Mouse (Mus musculus): ENCODE measurements around the gene Mlh1. TPM values are rescaled to one million over a fixed set of nuclear protein-coding genes. Genes with fewer than 3 reads are reported as not detected.

Gene Mlh1
- polyA plus RNA-seq, 1 experiment from 2014 or later = 48.6 TPM

DNA sequence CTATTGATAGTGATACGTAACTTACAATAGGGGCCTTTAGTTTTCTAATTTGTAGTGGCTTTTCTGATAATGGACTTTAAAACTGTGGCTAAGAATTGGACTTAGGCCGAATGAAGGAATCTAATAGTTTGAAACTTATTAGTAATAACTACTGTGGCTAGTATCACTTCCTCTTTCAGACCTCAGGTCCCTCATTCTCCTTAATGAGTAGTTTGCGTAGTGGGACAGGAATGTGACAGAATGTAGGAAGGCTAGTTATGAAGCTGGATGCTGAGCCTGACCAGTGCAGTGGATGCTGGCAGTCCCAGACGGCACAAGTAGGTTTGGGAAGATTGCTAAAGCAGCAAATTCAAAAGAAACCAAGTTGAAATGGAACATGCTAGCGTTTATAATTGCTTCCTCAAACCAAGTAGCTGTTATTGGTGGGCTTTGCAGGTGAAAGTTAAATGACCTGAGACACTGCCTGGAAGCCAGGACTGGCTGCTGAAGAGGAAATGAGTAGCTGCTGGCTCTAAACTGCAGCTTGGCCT is 51.0 kb downstream of the Mlh1 start:
- no peak for ATAC-seq (ENCODE audit: insufficient read depth, low FRiP score, low TSS enrichment)
- WGBS = 95% methylated on average over 5 of the region's 5 CpGs

DNA sequence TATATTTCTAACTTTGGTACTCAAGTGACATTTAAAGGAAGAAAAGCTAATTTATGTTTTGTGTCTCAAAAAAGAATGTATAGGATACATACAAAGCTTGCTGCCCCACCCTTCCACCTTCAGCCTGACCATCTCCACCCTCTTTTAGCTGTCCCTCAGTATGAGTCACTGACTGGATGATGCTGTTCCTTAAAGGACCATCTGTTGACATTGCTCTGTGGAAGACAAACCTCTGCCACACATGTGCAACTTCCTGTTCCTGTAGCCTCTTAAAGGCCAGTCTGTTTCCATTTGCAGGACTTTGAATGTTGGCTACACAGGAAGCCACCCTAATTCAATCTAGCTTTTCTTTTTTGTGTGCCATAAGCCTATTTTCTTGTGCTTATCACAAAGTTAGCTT is 55.2 kb downstream of the Mlh1 start:
- H3K9me3 ChIP-seq (ENCODE audit: control insufficient read depth, low read length) = no peaks in the 10 kb centered on the region
- no peaks in the 10 kb centered on the region for H3K36me3 ChIP-seq (ENCODE audit: control insufficient read depth, insufficient read depth, low read length)
- no peak for ATAC-seq (ENCODE audit: insufficient read depth, low FRiP score, low TSS enrichment)

More for the DNA sequence above, 51.0 kb downstream of the Mlh1 start:
- no peak for DNase-seq (ENCODE audit: low spot score)
- H3K9me3 ChIP-seq (ENCODE audit: control insufficient read depth, low read length) = no peaks in the 10 kb centered on the region
- no peaks in the 10 kb centered on the region for H3K36me3 ChIP-seq (ENCODE audit: control insufficient read depth, insufficient read depth, low read length)
- no peak overlapping the region for H3K9ac ChIP-seq (ENCODE audit: low read length)
- no peak overlapping the region for H3K27ac ChIP-seq (ENCODE audit: low read depth, low read length)
- H3K4me1 ChIP-seq (ENCODE audit: control insufficient read depth, insufficient read depth, low read length) = no peaks in the 10 kb centered on the region
- no peak overlapping the region for H3K4me2 ChIP-seq (ENCODE audit: low read depth)
- no peaks in the 10 kb centered on the region for H3K27me3 ChIP-seq (ENCODE audit: control insufficient read depth, insufficient read depth, low read length)
- H3K4me3 ChIP-seq (ENCODE audit: low read depth, low read length) = no peak overlapping the region

DNA sequence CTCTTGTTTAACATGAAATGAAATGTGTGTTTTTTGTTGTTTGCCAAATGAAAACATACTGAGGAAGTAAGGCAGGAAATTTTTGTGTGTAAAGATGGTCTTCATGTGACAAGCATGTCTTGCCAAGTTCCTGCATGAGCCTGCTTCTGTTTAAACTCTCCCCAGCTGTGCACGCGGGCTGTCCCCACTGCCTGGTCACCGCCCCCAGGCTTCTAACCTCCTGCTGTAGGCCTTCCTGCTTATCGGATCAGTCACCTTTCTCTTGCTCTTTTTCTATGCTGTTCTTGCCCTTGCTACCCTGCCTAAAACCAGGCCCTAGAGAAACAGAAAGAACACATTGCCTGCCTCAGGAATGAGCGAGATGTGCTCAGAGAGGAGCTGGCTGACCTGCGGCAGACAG is 58.1 kb downstream of the Mlh1 start:
- H3K27ac ChIP-seq (ENCODE audit: low read depth, low read length) = no peak overlapping the region

More for the DNA sequence above, 55.2 kb downstream of the Mlh1 start:
- Histone ChIP-seq H3K4me2 (ENCODE audit: low read depth) (no peak overlapping the region), H3K27me3 (ENCODE audit: control insufficient read depth, insufficient read depth, low read length) (no peaks in the 10 kb centered on the region), H3K9ac (ENCODE audit: low read length) (no peak overlapping the region), H3K27ac (ENCODE audit: low read depth, low read length) (no peak overlapping the region), H3K4me3 (ENCODE audit: low read depth, low read length) (no peak overlapping the region), H3K4me1 (ENCODE audit: control insufficient read depth, insufficient read depth, low read length) (no peaks in the 10 kb centered on the region)
- no peak for DNase-seq (ENCODE audit: low spot score)

DNA sequence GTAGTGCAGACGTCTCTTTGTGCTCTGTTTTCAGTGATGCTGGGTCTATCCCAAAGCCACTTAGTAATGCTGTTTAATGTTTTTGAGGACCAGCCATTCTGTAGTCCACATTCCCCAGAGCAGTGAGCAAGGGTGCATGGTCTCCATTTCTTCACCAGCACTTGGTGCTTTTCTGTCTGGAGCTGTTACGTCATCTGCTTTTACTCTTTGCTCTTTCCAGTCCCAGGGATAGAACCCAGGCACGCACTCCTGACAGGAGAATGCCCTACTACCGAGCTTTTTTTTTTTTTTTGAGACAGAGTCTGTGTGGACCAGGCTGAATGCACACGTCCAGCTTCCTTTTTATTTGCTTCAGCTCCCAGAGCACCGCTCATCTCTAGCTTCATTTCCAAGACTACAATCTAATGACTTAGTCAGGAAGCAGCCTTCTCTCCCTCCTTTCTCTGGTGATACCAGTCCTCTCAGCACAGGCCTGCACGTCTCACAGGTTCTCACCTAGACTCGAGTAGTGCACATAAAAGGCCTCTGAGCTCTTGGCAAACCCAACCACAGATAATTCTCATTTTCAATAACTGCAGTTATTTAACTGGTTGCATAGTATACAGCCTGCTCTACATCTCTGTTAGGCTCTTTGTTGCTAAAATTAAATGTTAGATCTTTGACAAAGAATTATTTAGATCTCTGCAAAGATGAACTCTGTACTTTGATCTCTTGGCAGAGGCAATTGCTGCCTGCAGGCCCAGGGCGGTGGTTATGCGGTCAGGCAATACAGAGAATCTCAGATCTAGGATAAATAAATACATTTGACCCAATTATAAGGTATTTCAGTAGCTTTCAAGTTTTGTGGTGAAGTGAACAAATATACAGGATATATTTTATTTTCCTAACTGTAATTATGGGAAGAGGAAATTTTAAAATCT is 60.2 kb downstream of the Mlh1 start:
- WGBS = 81% methylated on average over 10 of the region's 10 CpGs
- no peaks in the 10 kb centered on the region for H3K4me1 ChIP-seq (ENCODE audit: control insufficient read depth, insufficient read depth, low read length)
- DNase-seq (ENCODE audit: low spot score) (no peak), ATAC-seq (ENCODE audit: insufficient read depth, low FRiP score, low TSS enrichment) (no peak)
- H3K4me2 ChIP-seq (ENCODE audit: low read depth) = no peak overlapping the region
- H3K4me3 ChIP-seq (ENCODE audit: low read depth, low read length) = no peak overlapping the region
- H3K27me3 ChIP-seq (ENCODE audit: control insufficient read depth, insufficient read depth, low read length) = no peaks in the 10 kb centered on the region
- no peak overlapping the region for H3K27ac ChIP-seq (ENCODE audit: low read depth, low read length)
- no peaks in the 10 kb centered on the region for H3K36me3 ChIP-seq (ENCODE audit: control insufficient read depth, insufficient read depth, low read length)
- H3K9me3 ChIP-seq (ENCODE audit: control insufficient read depth, low read length) = no peaks in the 10 kb centered on the region
- no peak overlapping the region for H3K9ac ChIP-seq (ENCODE audit: low read length)

More for the DNA sequence above, 58.1 kb downstream of the Mlh1 start:
- no peak overlapping the region for H3K9ac ChIP-seq (ENCODE audit: low read length)
- H3K4me3 ChIP-seq (ENCODE audit: low read depth, low read length) = no peak overlapping the region
- H3K4me1 ChIP-seq (ENCODE audit: control insufficient read depth, insufficient read depth, low read length) = no peaks in the 10 kb centered on the region
- no peaks in the 10 kb centered on the region for H3K27me3 ChIP-seq (ENCODE audit: control insufficient read depth, insufficient read depth, low read length)
- DNase-seq (ENCODE audit: low spot score) = no peak
- no peaks in the 10 kb centered on the region for H3K36me3 ChIP-seq (ENCODE audit: control insufficient read depth, insufficient read depth, low read length)
- ATAC-seq (ENCODE audit: insufficient read depth, low FRiP score, low TSS enrichment) = no peak
- 75% methylated on average over 6 of the region's 6 CpGs for WGBS
- no peaks in the 10 kb centered on the region for H3K9me3 ChIP-seq (ENCODE audit: control insufficient read depth, low read length)
- no peak overlapping the region for H3K4me2 ChIP-seq (ENCODE audit: low read depth)

DNA sequence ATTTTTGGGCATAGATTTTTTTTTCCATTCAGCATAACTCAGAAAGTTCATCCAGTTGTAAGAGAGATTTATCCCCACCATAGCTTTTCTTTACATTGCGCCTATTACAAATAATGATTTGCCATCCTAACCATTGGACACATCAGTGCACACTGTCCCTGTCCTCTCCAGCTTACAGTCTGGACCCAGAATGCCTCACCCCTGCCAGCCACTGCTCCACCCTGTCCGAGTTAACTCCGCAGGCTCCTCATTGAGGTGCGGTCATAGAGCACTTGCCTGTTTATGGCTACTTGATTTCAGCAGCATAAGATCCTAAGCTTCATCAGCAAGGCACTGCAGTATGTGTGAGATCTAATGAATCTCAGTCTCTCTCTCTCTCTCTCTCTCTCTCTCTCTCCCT is 61.2 kb downstream of the Mlh1 start:
- no peaks in the 10 kb centered on the region for H3K36me3 ChIP-seq (ENCODE audit: control insufficient read depth, insufficient read depth, low read length)
- no peaks in the 10 kb centered on the region for H3K27me3 ChIP-seq (ENCODE audit: control insufficient read depth, insufficient read depth, low read length)
- ATAC-seq (ENCODE audit: insufficient read depth, low FRiP score, low TSS enrichment) (no peak), DNase-seq (ENCODE audit: low spot score) (no peak)
- no peaks in the 10 kb centered on the region for H3K9me3 ChIP-seq (ENCODE audit: control insufficient read depth, low read length)
- no peak overlapping the region for H3K4me3 ChIP-seq (ENCODE audit: low read depth, low read length)
- no peak overlapping the region for H3K27ac ChIP-seq (ENCODE audit: low read depth, low read length)
- no peak overlapping the region for H3K4me2 ChIP-seq (ENCODE audit: low read depth)
- no peaks in the 10 kb centered on the region for H3K4me1 ChIP-seq (ENCODE audit: control insufficient read depth, insufficient read depth, low read length)
- no peak overlapping the region for H3K9ac ChIP-seq (ENCODE audit: low read length)
- 88% methylated on average over 4 of the region's 4 CpGs for WGBS

DNA sequence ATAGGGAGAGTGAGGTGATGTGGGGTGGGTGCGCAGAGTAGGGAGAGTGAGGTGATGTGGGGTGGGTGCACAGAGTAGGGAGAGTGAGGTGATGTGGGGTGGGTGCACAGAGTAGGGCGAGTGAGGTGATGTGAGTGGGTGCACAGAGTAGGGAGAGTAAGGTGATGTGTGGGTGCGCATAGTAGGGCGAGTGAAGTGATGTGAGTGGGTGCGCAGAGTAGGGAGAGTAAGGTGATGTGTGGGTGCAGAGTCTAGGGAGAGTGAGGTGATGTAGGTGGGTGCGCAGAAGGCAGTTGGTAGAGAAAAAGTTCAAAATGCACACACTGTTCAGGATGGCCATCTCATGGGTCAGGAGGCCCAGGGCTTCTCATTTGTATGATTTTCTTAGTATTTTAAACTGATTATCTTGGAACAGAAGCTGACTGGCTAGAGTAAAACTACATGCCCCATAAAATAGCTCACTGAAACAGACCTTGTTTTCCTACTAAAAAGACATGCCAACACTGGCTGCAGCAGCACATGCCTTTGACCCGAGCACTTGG is 62.4 kb downstream of the Mlh1 start:
- DNase-seq (ENCODE audit: low spot score) = no peak
- 91% methylated on average over 7 of the region's 7 CpGs for WGBS
- Histone ChIP-seq H3K9ac (ENCODE audit: low read length) (no peak overlapping the region), H3K4me2 (ENCODE audit: low read depth) (no peak overlapping the region), H3K27me3 (ENCODE audit: control insufficient read depth, insufficient read depth, low read length) (no peaks in the 10 kb centered on the region), H3K36me3 (ENCODE audit: control insufficient read depth, insufficient read depth, low read length) (no peaks in the 10 kb centered on the region), H3K9me3 (ENCODE audit: control insufficient read depth, low read length) (no peaks in the 10 kb centered on the region), H3K27ac (ENCODE audit: low read depth, low read length) (no peak overlapping the region), H3K4me1 (ENCODE audit: control insufficient read depth, insufficient read depth, low read length) (no peaks in the 10 kb centered on the region), H3K4me3 (ENCODE audit: low read depth, low read length) (no peak overlapping the region)
- no peak for ATAC-seq (ENCODE audit: insufficient read depth, low FRiP score, low TSS enrichment)

DNA sequence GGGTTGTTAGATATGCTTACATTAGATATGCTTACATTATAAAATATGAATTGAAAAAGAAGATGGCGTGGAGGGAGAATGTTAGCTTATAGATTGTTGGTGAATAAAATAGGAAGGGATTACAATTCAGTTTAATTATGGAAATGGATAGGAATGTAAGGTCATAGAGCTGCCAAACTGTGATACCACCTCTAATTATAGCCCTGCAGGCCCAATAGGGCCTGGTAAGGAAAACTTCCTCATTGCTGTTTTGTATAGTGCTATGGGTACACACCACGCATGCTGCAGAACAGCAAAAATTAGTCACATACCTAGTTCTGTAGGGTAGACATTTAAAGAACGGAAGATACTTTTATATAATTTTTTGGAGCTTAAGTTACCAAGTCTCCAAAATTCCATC is 63.4 kb downstream of the Mlh1 start:
- no peak for ATAC-seq (ENCODE audit: insufficient read depth, low FRiP score, low TSS enrichment)
- 98% methylated on average over 3 of the region's 3 CpGs for WGBS
- Histone ChIP-seq H3K4me3 (ENCODE audit: low read depth, low read length) (no peak overlapping the region), H3K27ac (ENCODE audit: low read depth, low read length) (no peak overlapping the region), H3K27me3 (ENCODE audit: control insufficient read depth, insufficient read depth, low read length) (no peaks in the 10 kb centered on the region), H3K36me3 (ENCODE audit: control insufficient read depth, insufficient read depth, low read length) (no peaks in the 10 kb centered on the region), H3K4me2 (ENCODE audit: low read depth) (no peak overlapping the region), H3K4me1 (ENCODE audit: control insufficient read depth, insufficient read depth, low read length) (no peaks in the 10 kb centered on the region), H3K9ac (ENCODE audit: low read length) (no peak overlapping the region), H3K9me3 (ENCODE audit: control insufficient read depth, low read length) (no peaks in the 10 kb centered on the region)
- no peak for DNase-seq (ENCODE audit: low spot score)

DNA sequence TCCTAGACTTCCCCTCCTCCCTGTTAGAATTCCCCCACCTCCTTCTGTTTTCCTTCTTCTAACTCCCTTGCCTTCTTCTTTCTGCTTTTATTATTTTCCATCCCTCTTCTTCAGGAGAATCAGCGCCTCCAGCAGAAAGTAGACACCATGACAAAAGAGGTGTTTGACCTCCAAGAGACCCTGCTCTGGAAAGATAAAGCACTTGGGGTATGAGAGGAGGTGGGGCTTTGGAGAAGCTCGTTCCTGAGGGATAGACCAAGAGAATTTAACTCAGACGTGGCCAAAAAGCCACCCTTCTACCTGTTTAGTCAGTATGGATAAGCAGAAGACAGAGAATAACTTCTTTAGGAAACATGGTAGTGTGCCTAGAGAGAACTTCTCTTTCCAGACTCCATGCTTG is 63.9 kb downstream of the Mlh1 start:
- ATAC-seq (ENCODE audit: insufficient read depth, low FRiP score, low TSS enrichment) (no peak), DNase-seq (ENCODE audit: low spot score) (no peak)
- Histone ChIP-seq H3K9ac (ENCODE audit: low read length) (no peak overlapping the region), H3K9me3 (ENCODE audit: control insufficient read depth, low read length) (no peaks in the 10 kb centered on the region), H3K27ac (ENCODE audit: low read depth, low read length) (no peak overlapping the region), H3K36me3 (ENCODE audit: control insufficient read depth, insufficient read depth, low read length) (no peaks in the 10 kb centered on the region), H3K4me3 (ENCODE audit: low read depth, low read length) (no peak overlapping the region), H3K27me3 (ENCODE audit: control insufficient read depth, insufficient read depth, low read length) (no peaks in the 10 kb centered on the region), H3K4me1 (ENCODE audit: control insufficient read depth, insufficient read depth, low read length) (no peaks in the 10 kb centered on the region), H3K4me2 (ENCODE audit: low read depth) (no peak overlapping the region)
- WGBS = 62% methylated on average over 3 of the region's 3 CpGs
